Mouse (Mus musculus): ENCODE measurements around the gene Tbc1d10a. TPM values are rescaled to one million over a fixed set of nuclear protein-coding genes. Genes with fewer than 3 reads are reported as not detected.

The Tbc1d10a gene
- polyA plus RNA-seq, 1 experiment from 2014 or later, result 23.7 TPM

DNA sequence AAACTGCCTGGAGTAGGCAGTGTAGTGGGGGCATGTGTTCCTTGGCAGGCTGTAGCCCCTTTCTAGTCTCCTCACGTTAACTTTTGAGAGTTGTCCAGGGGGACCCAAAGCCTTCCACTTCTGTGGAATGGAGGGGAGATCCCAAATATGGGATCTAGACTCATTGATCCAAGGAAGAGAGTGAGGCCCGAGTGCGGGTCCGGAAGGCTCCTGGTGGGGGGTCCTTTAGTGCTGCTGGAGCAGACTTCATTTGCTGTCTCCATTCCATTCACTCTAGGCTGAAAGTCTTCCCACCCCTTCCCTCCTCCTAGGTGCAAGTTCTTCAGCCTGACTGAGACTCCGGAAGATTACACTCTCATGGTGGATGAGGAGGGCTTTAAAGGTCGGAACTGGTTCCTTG is 32.0 kb downstream of the Tbc1d10a start:
- no peak for DNase-seq (ENCODE audit: low spot score)
- ATAC-seq (ENCODE audit: low FRiP score), result no peak
- 0 out of 2 replicates have a peak, but pooled peaks cover 7% of the 10 kb centered on the region for H3K4me1 ChIP-seq (replicated peaks; ENCODE audit: control insufficient read depth, insufficient read depth, low read length)
- peak overlapping the region; percentile 49 for H3K9ac ChIP-seq
- no peak overlapping the region for H3K27ac ChIP-seq
- 4% methylated on average over 6 of the region's 6 CpGs for WGBS
- 0 out of 2 replicates have a peak, but pooled peaks cover 5% of the 10 kb centered on the region for H3K9me3 ChIP-seq (ENCODE audit: control insufficient read depth, low read length)
- peaks cover 26% of the 10 kb centered on the region for H3K27me3 ChIP-seq (ENCODE audit: control insufficient read depth, insufficient read depth, low read length)
- peak overlapping the region; percentile 79 for H3K4me2 ChIP-seq (replicated peaks)
- H3K4me3 ChIP-seq (replicated peaks; ENCODE audit: low read length), result peak overlapping the region; percentile 37
- peaks cover 24% of the 10 kb centered on the region for H3K36me3 ChIP-seq (replicated peaks; ENCODE audit: control insufficient read depth, insufficient read depth)

DNA sequence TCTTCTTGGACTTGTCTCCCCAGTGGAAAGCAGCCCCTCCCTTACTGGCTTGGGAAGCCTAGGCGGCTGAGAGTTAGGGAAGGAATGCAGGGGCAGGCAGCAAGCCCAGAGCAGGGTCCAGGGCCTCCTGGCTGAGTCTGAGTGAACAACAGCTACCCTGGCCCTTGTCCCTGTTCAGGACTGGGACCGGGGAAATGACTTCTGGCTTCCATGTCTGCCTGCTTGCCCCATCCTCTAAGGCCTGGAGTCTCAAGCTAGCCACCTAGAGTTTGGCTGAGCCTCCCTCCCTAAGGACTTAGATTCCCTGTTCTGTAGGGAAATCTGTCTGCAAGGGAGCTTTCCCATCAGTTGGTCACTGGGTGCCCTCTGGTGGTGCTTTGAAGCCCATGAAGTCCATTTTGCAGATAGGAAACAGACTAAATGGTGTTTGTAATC is 32.7 kb downstream of the Tbc1d10a start:
- Histone ChIP-seq H3K27ac (no peak overlapping the region), H3K36me3 (replicated peaks; ENCODE audit: control insufficient read depth, insufficient read depth) (peaks cover 17% of the 10 kb centered on the region), H3K9me3 (ENCODE audit: control insufficient read depth, low read length) (0 out of 2 replicates have a peak, but pooled peaks cover 5% of the 10 kb centered on the region), H3K4me3 (replicated peaks; ENCODE audit: low read length) (no peak overlapping the region), H3K27me3 (ENCODE audit: control insufficient read depth, insufficient read depth, low read length) (peaks cover 26% of the 10 kb centered on the region), H3K4me2 (replicated peaks) (peak overlapping the region; percentile 79; the same call in 1 of the 2 replicates), H3K9ac (no peak overlapping the region), H3K4me1 (replicated peaks; ENCODE audit: control insufficient read depth, insufficient read depth, low read length) (0 out of 2 replicates have a peak, but pooled peaks cover 7% of the 10 kb centered on the region)
- DNase-seq (ENCODE audit: low spot score), result peak; percentile 66
- WGBS, result 14% methylated on average over 2 of the region's 2 CpGs
- no peak; the same call in 1 of the 2 replicates for ATAC-seq (ENCODE audit: low FRiP score)

DNA sequence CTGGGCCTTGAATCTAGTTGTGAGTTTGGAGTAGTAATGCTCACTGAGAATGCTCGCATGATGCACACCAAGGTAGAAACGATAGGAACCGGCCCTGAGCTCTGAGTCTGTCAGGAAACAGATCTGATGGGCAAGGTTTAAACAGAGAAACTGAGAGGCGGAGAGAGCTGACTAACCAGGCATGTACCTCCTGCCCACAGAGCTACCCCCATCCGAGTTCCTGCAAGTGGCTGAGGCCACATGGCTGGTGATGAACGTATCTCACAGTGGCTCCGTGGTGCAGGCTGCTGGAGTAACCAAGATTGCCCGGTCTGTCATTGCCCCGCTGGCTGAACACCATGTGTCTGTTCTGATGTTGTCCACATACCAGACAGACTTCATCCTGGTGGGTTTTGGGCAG is 33.3 kb downstream of the Tbc1d10a start:
- Histone ChIP-seq H3K9ac (no peak overlapping the region), H3K27ac (no peak overlapping the region), H3K4me2 (replicated peaks) (no peak overlapping the region), H3K9me3 (ENCODE audit: control insufficient read depth, low read length) (0 out of 2 replicates have a peak, but pooled peaks cover 5% of the 10 kb centered on the region), H3K36me3 (replicated peaks; ENCODE audit: control insufficient read depth, insufficient read depth) (peaks cover 11% of the 10 kb centered on the region), H3K4me3 (replicated peaks; ENCODE audit: low read length) (no peak overlapping the region), H3K27me3 (ENCODE audit: control insufficient read depth, insufficient read depth, low read length) (peaks cover 26% of the 10 kb centered on the region), H3K4me1 (replicated peaks; ENCODE audit: control insufficient read depth, insufficient read depth, low read length) (0 out of 2 replicates have a peak, but pooled peaks cover 7% of the 10 kb centered on the region)
- WGBS, result 66% methylated on average over 9 of the region's 9 CpGs
- DNase-seq (ENCODE audit: low spot score) (no peak), ATAC-seq (ENCODE audit: low FRiP score) (no peak)

DNA sequence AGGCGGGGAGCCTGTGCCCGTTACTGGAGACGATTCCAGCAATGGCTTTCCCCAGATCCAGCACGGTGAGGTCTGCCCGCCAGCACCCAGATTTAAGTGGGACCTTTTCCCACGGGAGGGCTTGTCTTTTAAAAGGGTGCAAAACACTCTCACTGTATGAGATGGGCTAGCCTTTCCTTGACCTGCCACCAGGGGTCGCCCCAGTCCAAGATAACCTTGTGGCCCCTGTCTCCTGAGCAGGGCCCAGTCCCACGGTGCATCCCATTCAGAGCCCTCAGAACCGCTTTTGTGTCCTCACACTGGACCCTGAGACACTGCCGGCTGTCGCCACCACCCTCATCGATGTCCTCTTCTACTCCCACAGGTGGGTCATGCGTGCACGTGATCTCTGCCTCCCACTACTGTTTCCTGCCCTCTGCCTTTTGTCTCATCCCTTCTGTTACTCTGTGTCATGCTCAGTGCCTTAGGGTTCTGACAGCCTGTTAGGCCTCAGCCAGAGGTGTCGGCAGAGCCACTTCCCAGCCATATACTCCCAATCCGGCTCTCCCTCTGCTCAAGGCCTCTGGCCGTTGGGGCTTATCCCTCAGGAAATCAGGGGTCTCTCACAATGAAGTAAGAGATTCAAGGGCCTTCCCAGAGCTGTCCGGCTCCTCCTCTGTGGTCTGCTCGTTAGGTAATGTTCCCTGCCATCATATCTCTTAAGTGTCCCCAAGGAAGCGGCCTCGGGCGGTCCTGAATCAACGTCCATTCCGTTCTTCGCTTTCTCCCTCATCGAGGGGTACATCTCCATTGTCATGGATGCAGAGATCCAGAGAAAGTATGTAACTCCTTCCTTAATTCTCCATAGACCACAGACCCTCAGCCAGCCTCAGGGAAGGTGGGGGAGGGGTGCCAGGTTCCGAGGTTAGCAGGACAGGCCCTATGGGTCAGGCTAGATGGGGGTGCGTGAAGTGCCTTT is 34.1 kb downstream of the Tbc1d10a start:
- Histone ChIP-seq H3K4me2 (replicated peaks) (no peak overlapping the region), H3K27ac (no peak overlapping the region), H3K4me1 (replicated peaks; ENCODE audit: control insufficient read depth, insufficient read depth, low read length) (0 out of 2 replicates have a peak, but pooled peaks cover 7% of the 10 kb centered on the region), H3K36me3 (replicated peaks; ENCODE audit: control insufficient read depth, insufficient read depth) (peaks cover 4% of the 10 kb centered on the region; the same call in 1 of the 2 replicates), H3K4me3 (replicated peaks; ENCODE audit: low read length) (no peak overlapping the region), H3K27me3 (ENCODE audit: control insufficient read depth, insufficient read depth, low read length) (peaks cover 26% of the 10 kb centered on the region), H3K9me3 (ENCODE audit: control insufficient read depth, low read length) (0 out of 2 replicates have a peak, but pooled peaks cover 5% of the 10 kb centered on the region), H3K9ac (no peak overlapping the region)
- WGBS, result 49% methylated on average over 28 of the region's 28 CpGs
- ATAC-seq (ENCODE audit: low FRiP score) (no peak), DNase-seq (ENCODE audit: low spot score) (peak; percentile 51)

DNA sequence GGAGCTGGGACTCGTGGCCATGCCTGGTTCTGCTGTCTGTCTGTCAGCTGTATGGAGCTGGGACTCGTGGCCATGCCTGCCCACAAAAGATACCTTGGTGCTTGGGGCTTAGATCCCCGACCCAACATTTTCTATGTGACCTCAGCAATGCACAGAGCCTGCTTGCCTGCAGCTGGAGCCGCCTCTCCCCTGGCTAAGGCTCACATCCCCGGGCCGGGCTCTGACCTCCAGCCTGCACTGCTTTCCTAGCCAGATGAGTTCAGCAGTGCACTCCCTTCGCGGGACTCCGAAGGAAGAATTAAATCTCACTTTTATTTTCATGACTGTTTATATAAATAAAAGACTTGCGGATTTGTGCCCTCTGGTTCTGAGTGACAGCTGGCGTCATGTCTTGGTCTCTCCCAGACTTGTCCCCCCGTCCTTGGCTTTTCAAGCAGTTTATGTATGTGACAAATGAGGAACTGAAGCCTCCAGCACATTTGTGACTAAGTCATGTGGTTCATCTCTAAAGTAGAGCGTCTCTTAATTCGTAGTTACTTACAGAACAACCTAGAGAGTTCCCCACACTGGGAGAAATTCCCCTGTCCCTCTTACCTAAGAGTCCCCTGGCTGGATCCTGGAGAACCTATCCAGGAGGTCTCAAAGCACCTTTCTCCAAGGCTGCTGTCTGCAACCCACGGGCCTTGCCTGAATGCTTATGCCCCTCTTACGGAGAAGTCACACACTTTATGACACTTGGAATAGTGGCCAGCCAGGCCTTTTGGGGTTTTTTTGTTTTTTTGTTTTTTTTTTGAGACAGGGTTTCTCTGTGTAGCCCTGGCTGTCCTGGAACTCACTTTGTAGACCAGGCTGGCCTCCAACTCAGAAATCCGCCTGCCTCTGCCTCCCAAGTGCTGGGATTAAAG is 35.7 kb downstream of the Tbc1d10a start:
- 0 out of 2 replicates have a peak, but pooled peaks cover 7% of the 10 kb centered on the region for H3K4me1 ChIP-seq (replicated peaks; ENCODE audit: control insufficient read depth, insufficient read depth, low read length)
- no peak overlapping the region for H3K27ac ChIP-seq
- WGBS, result 80% methylated on average over 17 of the region's 17 CpGs
- H3K27me3 ChIP-seq (ENCODE audit: control insufficient read depth, insufficient read depth, low read length), result peaks cover 22% of the 10 kb centered on the region
- ATAC-seq (ENCODE audit: low FRiP score) (no peak), DNase-seq (ENCODE audit: low spot score) (no peak)
- H3K4me2 ChIP-seq (replicated peaks), result no peak overlapping the region
- H3K4me3 ChIP-seq (replicated peaks; ENCODE audit: low read length), result no peak overlapping the region
- H3K9ac ChIP-seq, result no peak overlapping the region
- H3K9me3 ChIP-seq (ENCODE audit: control insufficient read depth, low read length), result 0 out of 2 replicates have a peak, but pooled peaks cover 5% of the 10 kb centered on the region
- no peaks in the 10 kb centered on the region for H3K36me3 ChIP-seq (replicated peaks; ENCODE audit: control insufficient read depth, insufficient read depth)

DNA sequence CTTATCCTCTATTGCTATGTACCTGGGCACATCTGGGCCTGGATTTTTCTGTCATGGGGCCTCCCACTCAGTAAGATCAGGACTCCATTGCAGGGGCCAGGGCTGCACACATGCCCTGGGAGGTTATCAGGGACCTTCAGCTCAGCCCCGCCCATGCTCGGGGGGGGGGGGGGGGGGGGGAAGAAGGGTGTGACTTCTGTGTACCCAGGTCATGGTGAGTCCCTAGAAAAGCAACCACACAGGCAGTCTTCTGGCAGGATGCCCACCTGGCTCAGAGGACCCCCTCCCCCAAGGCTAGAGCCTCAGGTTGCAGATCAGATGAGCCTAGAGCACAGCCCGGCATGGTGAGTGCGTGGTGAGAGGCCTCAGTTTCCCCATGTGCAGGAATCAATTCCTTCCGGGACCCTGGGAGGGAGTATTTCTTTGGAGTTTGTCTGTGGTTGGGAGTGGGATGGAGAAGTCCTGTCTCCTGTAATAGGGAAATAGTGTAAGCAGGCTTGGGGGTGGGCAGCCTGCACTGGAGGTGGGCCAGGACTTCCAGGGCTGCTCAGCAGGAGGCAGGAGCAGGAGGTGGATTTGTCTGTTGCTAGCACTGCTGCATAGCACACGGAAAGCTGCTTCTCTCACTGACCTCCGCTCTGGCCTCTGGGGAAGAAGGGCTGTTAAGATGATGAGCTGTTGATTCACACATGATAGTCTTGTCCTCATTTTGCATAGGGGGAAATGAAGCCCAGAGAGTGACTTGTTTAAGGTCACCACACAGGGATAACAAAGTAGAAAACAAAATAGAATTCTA is 37.0 kb downstream of the Tbc1d10a start:
- Histone ChIP-seq H3K4me2 (replicated peaks) (no peak overlapping the region), H3K4me1 (replicated peaks; ENCODE audit: control insufficient read depth, insufficient read depth, low read length) (no peaks in the 10 kb centered on the region), H3K4me3 (replicated peaks; ENCODE audit: low read length) (no peak overlapping the region), H3K27ac (no peak overlapping the region), H3K9me3 (ENCODE audit: control insufficient read depth, low read length) (no peaks in the 10 kb centered on the region), H3K9ac (no peak overlapping the region), H3K36me3 (replicated peaks; ENCODE audit: control insufficient read depth, insufficient read depth) (no peaks in the 10 kb centered on the region), H3K27me3 (ENCODE audit: control insufficient read depth, insufficient read depth, low read length) (peaks cover 9% of the 10 kb centered on the region)
- no peak for ATAC-seq (ENCODE audit: low FRiP score)
- 28% methylated on average over 6 of the region's 7 CpGs for WGBS
- DNase-seq (ENCODE audit: low spot score), result no peak

DNA sequence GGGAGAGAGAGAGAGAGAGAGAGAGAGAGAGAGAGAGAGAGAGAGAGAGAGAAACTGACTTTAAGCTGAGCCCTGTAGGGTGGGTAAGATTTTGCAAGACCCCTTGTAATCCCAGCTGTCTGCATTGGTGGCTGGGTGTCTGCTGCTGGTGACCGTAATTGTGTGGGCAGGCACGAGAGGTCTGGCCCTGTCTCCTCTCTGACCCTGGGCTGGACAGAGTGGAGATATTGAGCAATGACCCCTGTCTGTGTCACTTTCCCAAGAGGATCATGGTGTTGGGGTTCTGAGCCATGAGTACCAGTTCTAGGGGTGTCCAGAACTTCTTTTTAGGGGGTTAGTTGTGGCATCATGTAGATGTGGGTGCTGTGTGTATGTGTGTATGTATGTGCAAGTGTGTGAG is 37.6 kb downstream of the Tbc1d10a start:
- 0 out of 2 replicates have a peak, but pooled peaks cover 2% of the 10 kb centered on the region for H3K27me3 ChIP-seq (ENCODE audit: control insufficient read depth, insufficient read depth, low read length)
- no peak overlapping the region for H3K27ac ChIP-seq
- no peaks in the 10 kb centered on the region for H3K9me3 ChIP-seq (ENCODE audit: control insufficient read depth, low read length)
- no peaks in the 10 kb centered on the region for H3K4me1 ChIP-seq (replicated peaks; ENCODE audit: control insufficient read depth, insufficient read depth, low read length)
- H3K9ac ChIP-seq, result no peak overlapping the region
- ATAC-seq (ENCODE audit: low FRiP score) (no peak), DNase-seq (ENCODE audit: low spot score) (no peak)
- WGBS, result 57% methylated on average over 2 of the region's 2 CpGs
- no peak overlapping the region for H3K4me2 ChIP-seq (replicated peaks)
- no peak overlapping the region for H3K4me3 ChIP-seq (replicated peaks; ENCODE audit: low read length)
- no peaks in the 10 kb centered on the region for H3K36me3 ChIP-seq (replicated peaks; ENCODE audit: control insufficient read depth, insufficient read depth)

DNA sequence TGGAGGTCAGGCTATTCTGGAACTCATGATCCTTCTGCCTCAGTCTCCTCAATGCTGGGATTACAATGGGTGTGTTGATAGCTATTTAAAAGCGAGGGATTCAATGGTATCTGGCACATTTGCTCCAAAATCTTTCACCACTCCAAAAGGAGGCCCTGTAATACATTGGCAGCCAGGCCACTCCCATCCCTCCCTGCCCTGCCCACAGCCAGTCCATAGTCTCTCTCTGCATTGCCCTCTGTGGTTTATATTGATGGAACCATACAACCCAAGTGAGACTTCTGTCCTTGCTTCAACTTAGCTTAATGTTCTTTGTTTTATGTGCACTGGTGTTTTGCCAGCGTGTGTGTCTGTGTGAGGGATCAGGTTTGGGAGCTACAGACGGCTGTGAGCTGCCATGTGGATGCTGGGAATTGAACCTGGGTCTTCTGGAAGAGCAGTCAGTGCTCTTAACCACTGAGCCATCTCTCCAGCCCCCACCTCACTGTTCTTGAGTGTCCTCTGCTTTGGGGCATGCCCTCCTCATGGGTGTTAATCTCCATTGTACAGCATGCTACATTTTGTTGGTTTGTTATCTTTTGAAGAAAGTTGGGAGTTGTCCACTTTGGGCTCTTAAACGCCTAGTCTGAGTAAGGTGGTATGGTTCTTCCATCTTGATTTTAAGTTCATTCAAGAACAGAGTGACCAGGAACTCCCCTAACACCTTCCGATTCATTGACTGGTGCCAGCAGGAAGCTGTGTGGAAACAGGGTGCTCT is 40.2 kb downstream of the Tbc1d10a start:
- no peak for DNase-seq (ENCODE audit: low spot score)
- Histone ChIP-seq H3K27me3 (ENCODE audit: control insufficient read depth, insufficient read depth, low read length) (no peaks in the 10 kb centered on the region), H3K4me3 (replicated peaks; ENCODE audit: low read length) (no peak overlapping the region), H3K27ac (no peak overlapping the region), H3K4me2 (replicated peaks) (no peak overlapping the region), H3K9me3 (ENCODE audit: control insufficient read depth, low read length) (no peaks in the 10 kb centered on the region), H3K36me3 (replicated peaks; ENCODE audit: control insufficient read depth, insufficient read depth) (no peaks in the 10 kb centered on the region), H3K4me1 (replicated peaks; ENCODE audit: control insufficient read depth, insufficient read depth, low read length) (no peaks in the 10 kb centered on the region), H3K9ac (no peak overlapping the region)
- 86% methylated on average over 5 of the region's 5 CpGs for WGBS
- no peak for ATAC-seq (ENCODE audit: low FRiP score)
